Mouse (Mus musculus): ENCODE measurements around the gene Tmem53.

DNA sequence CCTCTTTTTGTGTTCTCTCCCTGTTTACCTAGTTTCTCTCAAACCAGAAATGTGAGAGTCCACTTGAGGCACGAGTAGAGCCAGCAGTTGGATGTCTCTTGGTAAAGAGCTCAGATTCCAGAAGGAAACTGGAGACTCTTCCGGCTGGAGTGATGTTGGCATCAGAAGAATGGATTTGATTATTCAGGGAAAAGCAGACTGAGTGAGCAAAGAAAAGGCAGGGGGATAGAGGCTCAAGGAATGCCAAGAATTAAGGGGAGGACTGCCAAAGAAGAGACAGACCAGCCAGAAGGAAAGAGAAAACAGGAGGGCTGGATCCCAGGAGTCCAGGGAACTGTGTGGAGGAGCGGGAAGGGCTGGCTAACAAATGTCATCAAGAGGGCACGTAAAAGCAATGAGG, 15.9 kb upstream of the Tmem53 start:
- TF ChIP-seq CTCF (IDR thresholded peaks at IDR 0.05; ENCODE audit: low read depth) (no peak), EP300 (IDR thresholded peaks at IDR 0.05; ENCODE audit: low read depth) (no peak)

Measured in liver, embryonic 14.5 days (tissue).